Mouse (Mus musculus) natural killer cell, adult 2 months (primary cell): ENCODE measurements around the gene Castor1.

Source experiments
- DNase-seq, 2 experiments: peaks; one replicate each; pipeline ENCODE4 v3.0.0; 2022; ENCODE audit warnings: low spot score in 2 of 2

Castor1 gene

DNA sequence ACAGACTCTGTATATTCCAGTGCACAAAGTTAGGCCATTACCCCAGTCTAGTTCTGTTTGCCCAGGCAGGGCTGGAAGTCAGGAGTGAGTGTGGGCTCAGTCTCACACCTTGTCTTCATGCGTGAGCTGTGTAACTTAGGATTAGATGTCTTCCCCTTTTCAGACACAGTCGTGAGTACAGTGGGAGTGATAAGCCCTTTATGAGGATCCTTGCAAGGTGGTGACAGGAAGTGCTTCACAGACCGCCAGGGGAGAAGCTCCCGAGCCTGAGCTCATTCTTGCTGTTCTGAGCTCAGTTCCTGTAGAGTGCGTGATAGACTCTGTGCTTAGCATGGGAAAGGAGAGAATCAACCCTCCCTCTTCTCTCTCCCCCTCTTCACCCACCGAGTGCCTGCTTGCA, 11.5 kb upstream of the Castor1 start:
- DNase-seq, result peak in 1 of 2 experiments; percentile 29

DNA sequence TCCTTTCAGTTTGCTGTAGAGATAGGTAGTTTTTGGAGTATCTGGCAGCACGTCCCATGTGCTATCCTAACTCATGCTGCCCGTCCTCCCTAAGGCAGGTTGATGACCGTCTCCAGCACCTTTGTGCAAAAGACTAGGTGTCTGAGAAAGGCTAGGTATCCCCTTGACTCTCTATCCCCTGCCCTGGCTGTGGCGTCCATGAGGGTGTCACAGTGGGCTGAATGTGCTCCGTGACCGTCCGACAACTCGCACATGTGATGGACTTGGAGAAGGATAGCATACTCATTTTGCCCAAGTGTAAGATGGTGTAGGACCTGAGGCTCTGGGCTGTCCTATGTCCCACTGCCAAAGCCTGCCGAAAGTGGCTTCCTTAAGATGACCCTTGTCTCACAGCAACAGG, 10.4 kb upstream of the Castor1 start:
- DNase-seq, result no peak

DNA sequence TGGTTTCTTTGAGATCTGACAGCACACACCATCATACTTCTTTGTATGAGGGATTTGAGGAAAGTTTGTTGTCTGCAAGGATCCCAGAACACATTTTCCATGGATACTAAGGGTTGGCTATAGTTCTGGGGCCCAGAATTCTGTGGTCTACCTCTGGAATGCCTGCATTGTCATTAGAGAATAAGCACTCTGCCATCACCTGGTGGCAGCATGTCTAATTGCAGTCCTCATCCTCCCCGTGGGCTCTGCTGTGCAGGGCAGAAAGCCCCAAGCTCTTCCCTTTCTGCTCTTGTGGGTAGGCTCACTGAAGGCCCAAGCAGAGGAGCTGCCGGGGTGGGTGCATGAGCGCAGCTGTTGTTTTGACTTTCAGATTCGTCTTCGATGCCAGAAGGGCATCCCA, 8.5 kb upstream of the Castor1 start:
- DNase-seq, result no peak

DNA sequence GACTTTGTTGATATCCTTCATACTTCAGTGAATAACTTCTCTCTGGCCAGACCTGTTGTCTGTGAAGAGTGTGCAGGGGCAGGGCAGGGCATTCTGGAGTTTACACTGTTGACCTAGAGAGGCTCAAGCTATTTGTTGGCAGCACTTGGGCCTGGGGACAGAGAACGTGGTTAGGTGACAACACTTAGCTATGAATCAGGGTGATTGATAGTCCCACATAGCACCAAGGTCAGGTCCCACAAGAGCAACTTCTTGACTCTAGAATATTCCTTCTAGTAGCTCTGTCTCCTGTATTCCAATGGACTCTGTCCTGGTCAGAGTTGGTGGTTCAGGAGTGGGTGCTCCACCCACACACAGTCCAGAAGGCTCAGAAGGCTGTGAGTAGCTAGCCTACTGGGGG, 7.2 kb upstream of the Castor1 start:
- no peak for DNase-seq

DNA sequence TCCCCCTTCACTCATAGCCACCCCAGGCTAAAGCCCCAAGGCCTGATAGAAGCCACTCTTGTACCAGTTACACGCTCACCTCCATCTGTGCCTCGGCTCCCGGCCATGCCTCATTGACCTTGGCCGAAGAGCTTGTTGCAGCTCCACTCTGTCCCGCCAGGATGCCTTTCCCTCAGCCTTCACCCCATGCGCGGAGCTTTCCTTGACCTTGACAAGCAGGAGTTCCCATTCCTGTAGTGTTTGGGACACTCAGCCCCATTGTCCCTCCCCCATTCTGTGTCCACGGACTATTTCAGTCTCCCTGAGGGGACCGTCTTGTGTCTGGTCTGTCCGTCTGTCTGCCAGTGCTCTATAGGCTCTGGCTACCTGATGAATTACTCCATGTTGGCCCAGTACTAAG, 4.9 kb upstream of the Castor1 start:
- DNase-seq, result no peak

DNA sequence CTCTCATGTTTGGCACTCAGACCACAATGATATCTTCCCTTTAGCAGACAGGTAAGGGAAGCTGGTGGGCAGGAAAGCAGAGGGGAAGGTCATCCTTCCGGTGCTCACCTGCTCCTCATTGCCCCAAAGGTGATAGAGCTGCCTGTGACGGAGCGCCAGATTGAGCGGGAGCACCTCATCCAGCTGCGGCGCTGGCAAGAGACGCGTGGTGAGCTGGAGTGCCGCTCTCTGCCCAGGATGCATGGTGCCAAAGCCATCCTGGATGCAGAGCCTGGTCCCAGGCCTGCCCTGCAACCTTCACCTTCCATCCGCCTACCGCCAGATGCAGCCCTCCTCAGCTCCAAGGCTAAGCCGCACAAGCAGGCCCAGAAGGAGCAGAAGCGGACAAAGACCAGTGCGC, 3.5 kb upstream of the Castor1 start:
- DNase-seq, result no peak

DNA sequence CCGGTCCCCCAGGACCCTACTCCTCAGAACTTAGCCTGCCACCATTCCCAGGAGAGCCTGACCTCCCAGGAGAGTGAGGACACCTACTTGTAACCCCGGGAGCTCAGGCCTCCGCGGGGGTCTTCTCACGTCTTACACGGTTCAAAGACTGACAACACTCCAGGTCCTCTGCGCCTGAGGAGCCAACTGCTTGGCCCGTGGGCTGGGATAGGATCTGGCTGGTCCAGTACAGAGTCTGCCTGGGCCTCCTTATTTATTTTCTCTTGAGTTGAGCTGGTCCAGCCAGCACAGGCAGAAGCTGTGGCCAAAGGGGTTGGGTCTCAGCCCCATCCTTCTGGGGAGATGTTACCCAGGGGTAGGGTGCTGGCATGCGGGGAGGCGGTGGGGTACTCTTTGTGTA, 3.0 kb upstream of the Castor1 start:
- DNase-seq, result no peak

- DNase-seq, result no peak
Observed at GRCm38 (mm10) chr11:4216248-4217000, 1.6 kb upstream of the Castor1 start.

GRCm38 (mm10) chr11:4218637-4219036, 612 bp downstream of the Castor1 start:
- DNase-seq, result no peak

DNA sequence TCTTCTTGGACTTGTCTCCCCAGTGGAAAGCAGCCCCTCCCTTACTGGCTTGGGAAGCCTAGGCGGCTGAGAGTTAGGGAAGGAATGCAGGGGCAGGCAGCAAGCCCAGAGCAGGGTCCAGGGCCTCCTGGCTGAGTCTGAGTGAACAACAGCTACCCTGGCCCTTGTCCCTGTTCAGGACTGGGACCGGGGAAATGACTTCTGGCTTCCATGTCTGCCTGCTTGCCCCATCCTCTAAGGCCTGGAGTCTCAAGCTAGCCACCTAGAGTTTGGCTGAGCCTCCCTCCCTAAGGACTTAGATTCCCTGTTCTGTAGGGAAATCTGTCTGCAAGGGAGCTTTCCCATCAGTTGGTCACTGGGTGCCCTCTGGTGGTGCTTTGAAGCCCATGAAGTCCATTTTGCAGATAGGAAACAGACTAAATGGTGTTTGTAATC, 1.3 kb downstream of the Castor1 start:
- peak in 1 of 2 experiments; percentile 39 for DNase-seq

- no peak for DNase-seq
Observed at GRCm38 (mm10) chr11:4219908-4220307, 1.9 kb downstream of the Castor1 start.

DNA sequence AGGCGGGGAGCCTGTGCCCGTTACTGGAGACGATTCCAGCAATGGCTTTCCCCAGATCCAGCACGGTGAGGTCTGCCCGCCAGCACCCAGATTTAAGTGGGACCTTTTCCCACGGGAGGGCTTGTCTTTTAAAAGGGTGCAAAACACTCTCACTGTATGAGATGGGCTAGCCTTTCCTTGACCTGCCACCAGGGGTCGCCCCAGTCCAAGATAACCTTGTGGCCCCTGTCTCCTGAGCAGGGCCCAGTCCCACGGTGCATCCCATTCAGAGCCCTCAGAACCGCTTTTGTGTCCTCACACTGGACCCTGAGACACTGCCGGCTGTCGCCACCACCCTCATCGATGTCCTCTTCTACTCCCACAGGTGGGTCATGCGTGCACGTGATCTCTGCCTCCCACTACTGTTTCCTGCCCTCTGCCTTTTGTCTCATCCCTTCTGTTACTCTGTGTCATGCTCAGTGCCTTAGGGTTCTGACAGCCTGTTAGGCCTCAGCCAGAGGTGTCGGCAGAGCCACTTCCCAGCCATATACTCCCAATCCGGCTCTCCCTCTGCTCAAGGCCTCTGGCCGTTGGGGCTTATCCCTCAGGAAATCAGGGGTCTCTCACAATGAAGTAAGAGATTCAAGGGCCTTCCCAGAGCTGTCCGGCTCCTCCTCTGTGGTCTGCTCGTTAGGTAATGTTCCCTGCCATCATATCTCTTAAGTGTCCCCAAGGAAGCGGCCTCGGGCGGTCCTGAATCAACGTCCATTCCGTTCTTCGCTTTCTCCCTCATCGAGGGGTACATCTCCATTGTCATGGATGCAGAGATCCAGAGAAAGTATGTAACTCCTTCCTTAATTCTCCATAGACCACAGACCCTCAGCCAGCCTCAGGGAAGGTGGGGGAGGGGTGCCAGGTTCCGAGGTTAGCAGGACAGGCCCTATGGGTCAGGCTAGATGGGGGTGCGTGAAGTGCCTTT, 2.7 kb downstream of the Castor1 start:
- DNase-seq, result peak; percentile 74 to 86

- DNase-seq, result no peak
Observed at GRCm38 (mm10) chr11:4222046-4222950, 4.3 kb downstream of the Castor1 start.

DNA sequence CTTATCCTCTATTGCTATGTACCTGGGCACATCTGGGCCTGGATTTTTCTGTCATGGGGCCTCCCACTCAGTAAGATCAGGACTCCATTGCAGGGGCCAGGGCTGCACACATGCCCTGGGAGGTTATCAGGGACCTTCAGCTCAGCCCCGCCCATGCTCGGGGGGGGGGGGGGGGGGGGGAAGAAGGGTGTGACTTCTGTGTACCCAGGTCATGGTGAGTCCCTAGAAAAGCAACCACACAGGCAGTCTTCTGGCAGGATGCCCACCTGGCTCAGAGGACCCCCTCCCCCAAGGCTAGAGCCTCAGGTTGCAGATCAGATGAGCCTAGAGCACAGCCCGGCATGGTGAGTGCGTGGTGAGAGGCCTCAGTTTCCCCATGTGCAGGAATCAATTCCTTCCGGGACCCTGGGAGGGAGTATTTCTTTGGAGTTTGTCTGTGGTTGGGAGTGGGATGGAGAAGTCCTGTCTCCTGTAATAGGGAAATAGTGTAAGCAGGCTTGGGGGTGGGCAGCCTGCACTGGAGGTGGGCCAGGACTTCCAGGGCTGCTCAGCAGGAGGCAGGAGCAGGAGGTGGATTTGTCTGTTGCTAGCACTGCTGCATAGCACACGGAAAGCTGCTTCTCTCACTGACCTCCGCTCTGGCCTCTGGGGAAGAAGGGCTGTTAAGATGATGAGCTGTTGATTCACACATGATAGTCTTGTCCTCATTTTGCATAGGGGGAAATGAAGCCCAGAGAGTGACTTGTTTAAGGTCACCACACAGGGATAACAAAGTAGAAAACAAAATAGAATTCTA, 5.6 kb downstream of the Castor1 start:
- DNase-seq, result no peak

DNA sequence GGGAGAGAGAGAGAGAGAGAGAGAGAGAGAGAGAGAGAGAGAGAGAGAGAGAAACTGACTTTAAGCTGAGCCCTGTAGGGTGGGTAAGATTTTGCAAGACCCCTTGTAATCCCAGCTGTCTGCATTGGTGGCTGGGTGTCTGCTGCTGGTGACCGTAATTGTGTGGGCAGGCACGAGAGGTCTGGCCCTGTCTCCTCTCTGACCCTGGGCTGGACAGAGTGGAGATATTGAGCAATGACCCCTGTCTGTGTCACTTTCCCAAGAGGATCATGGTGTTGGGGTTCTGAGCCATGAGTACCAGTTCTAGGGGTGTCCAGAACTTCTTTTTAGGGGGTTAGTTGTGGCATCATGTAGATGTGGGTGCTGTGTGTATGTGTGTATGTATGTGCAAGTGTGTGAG, 6.2 kb downstream of the Castor1 start:
- no peak for DNase-seq

- no peak for DNase-seq
Observed at GRCm38 (mm10) chr11:4226569-4227325, 8.7 kb downstream of the Castor1 start.

DNA sequence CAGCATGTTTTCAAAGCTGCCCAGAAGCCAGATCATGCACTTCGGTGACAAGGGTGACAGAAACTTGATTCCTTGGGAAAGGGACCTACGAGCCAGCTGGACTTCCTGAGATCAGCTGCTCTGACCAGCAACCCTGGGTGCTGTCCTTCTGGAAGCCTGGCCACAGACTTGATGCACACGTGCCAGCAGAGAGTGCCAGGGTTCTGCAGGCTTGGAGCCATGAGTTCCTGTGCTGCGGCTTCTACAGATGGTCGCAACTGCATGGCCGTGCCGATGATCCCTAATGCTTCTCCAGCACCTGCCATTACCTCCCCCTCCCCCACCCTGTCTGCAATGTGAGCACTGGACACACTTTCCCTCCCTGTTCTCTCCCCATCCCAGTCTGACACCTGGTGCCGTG, 10.4 kb downstream of the Castor1 start:
- no peak for DNase-seq

DNA sequence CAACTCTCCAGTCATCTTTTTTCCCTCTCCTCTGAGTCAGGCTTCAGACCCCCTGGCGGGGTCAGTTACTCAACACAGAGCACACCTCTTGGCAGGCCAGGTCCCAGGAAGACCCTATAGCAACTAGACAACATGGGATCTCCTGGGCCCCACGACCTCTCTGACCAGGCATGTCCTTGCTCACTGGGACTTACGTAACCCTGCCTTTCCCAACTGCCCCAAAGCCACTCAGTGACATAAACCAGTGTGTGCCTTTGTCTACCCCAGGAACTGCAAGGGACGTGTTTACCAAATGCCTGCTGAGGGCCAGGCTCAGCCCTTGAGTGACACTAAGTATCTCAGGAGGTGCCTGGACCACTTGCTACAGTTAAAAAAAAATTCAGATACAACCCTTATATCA, 11.8 kb downstream of the Castor1 start:
- DNase-seq, result no peak

- DNase-seq, result no peak
Observed at GRCm38 (mm10) chr11:4231435-4231834, 13.4 kb downstream of the Castor1 start.

DNA sequence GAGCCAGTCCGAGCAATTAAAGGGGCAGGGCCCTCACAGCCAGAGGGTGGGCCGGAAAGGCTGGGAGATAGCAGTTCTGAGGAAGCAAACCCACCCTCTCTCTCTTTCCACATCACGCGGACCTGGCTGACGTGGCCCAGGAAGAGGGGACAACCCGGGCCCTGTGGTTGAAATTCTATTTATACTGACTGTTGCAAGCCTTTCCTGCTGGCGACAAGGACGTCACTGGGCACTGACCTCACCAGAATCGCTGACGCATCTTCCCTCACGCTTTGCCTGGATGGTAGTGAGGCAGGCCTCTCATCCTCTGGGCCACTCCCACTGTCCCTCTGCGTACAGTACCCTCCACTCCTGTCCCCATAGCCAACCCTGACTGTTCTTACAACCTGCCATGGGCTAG, 14.6 kb downstream of the Castor1 start:
- DNase-seq, result peak; percentile 44 to 60
